Mouse (Mus musculus): ENCODE results near the gene 4930469K13Rik.

- TF ChIP-seq BHLHE40 (IDR thresholded peaks at IDR 0.05; ENCODE audit: borderline replicate concordance, low read depth, low read length) (no peak), CTCF (IDR thresholded peaks at IDR 0.05 in 2 of 3, conservative IDR thresholded peaks at IDR 0.05 in 1 of 3; ENCODE audit: control insufficient read depth in 1 of 3, insufficient read depth in 1 of 3, low read depth in 2 of 3, low read length in 3 of 3, poor library complexity in 1 of 3, severe bottlenecking in 1 of 3) (no peak)
Measured at GRCm38 (mm10) chr11:34042808-34043207, 55.5 kb downstream of the 4930469K13Rik start.

Data from MEL (cell line).